Mouse (Mus musculus): Measurements from ENCODE around the gene Tnfrsf1b.

GRCm38 (mm10) chr4:145252611-145253010 lies 5.9 kb upstream of the Tnfrsf1b start:
- TF ChIP-seq CTCF (IDR thresholded peaks at IDR 0.05) (no peak), EP300 (IDR thresholded peaks at IDR 0.05) (no peak)

Measured in lung, postnatal 0 days (tissue).